Comparison of ENCODE assay signal across 8 mouse cellular contexts in the genomic region with DNA sequence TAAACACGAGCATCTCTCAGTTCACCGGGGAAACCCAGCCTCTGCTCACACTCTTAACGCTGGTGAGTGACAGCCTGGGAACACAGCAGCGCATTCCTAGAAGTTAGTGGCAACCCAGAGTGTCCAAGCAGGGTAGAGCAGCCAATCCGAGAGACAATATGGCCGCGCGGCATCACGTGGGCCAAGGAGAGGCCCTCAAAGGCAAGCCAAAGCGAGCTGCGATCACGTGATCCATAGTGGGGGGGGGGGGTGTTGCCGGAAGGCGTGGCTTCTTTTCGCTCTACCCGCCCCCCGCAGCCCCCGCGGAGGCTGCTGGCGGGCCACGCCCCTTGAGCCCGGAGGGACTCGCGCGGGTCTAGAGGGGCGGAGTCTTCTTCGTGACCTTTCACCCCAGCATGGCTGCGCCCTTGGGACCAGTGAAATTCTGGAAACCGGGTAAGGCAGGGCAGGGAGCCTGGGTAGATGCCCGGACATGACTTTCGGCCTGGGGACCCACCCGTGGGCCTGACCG. TPM values are rescaled to one million over a fixed set of nuclear protein-coding genes. Genes with fewer than 3 reads are reported as not detected.
DNase-seq lines count a peak whose midpoint lies in the region; ATAC-seq lines count a peak whose summit lies in the region.

A gene (plus strand): TSS at position 314 of the 511 bp plus-strand sequence.

- H3K4me3 ChIP-seq in hindbrain, embryonic 15.5 days, result peak within 1 kb of the TSS; percentile 64

- peak within 1 kb of the TSS; percentile 72 for H3K4me2 ChIP-seq in hindbrain, embryonic 15.5 days

- peak within 1 kb of the TSS; percentile 84 for H3K27ac ChIP-seq in hindbrain, embryonic 15.5 days (replicated peaks)

- DNase-seq in T-cell, adult 2 months (ENCODE audit: low spot score), result peak; percentile 91
- DNase-seq in cerebellum, postnatal 36 days, result peak; percentile 90
- peak; percentile 94 for DNase-seq in frontal cortex, postnatal 36 days (ENCODE audit: low spot score in 2 of 2)
- DNase-seq in left cerebral cortex, adult 11 months (ENCODE audit: low spot score), result peak; percentile 93
- peak; percentile 93 to 96 for DNase-seq in lung, postnatal 4 days
- DNase-seq in retina, postnatal 7 days (ENCODE audit: low read depth, low spot score), result peak; percentile 91
- DNase-seq in urinary bladder, adult 2 months (ENCODE audit: low spot score), result peak; percentile 80

- no peaks in the 10 kb centered on the region for H3K27me3 ChIP-seq in hindbrain, embryonic 15.5 days

- peaks cover 14% of the 10 kb centered on the region for H3K4me1 ChIP-seq in hindbrain, embryonic 15.5 days (replicated peaks)

- H3K9ac ChIP-seq in hindbrain, embryonic 15.5 days, result peak within 1 kb of the TSS; percentile 62

- peak; percentile 99 for ATAC-seq in hindbrain, embryonic 15.5 days (ENCODE audit: low FRiP score, low read depth)

- no peaks in the 10 kb centered on the region for H3K36me3 ChIP-seq in hindbrain, embryonic 15.5 days

- WGBS in hindbrain, embryonic 15.5 days, result 0% methylated on average over 30 of the region's 33 CpGs

- no peaks in the 10 kb centered on the region for H3K9me3 ChIP-seq in hindbrain, embryonic 15.5 days

RNA-seq across cellular contexts. Expression of the gene that starts here (rescaled TPM):
- polyA plus RNA-seq in hindbrain, embryonic 15.5 days (2015; fragmentation: Nextera tagmentation; extraction: Ambion mirVana), result 12.2 TPM in 2 replicates
- polyA plus RNA-seq in urinary bladder, adult 2 months (2012; rRNA removed), result 18.0 and 18.4 TPM in 2 replicates

Comparison
In these comparisons a context has a peak if more than half of its experiments do, and no peak if none do; other contexts are left out.
1. Peak in every context shown above with its lines: DNase-seq, ATAC-seq, H3K4me3 ChIP-seq and H3K27ac ChIP-seq.